Mouse (Mus musculus) intestine, embryonic 14.5 days (tissue): ENCODE results near the gene Adamts7. TPM values are rescaled to one million over a fixed set of nuclear protein-coding genes. Genes with fewer than 3 reads are reported as not detected.

Experiments used
- ATAC-seq: fragments of 200-750 bp; cut with Nextera tagmentation; replicated peaks from 2 replicates; pipeline ENCODE4 v1.8.0; 2017; ENCODE audit warnings: low read depth, moderate number of reproducible peaks, moderate TSS enrichment, moderate library complexity; ENCODE audit not compliant: low FRiP score, low TSS enrichment
- DNase-seq: peaks from one replicate; pipeline ENCODE4 v3.0.0-alpha.2; 2018; ENCODE audit warnings: low spot score
- H3K27ac ChIP-seq: fragments of 300-500 bp; sonication (generic); 2 replicates; pipeline ENCODE4 v1.5.1; 2014; ENCODE audit warnings: low read depth, mild to moderate bottlenecking, control low read depth
- H3K27me3 ChIP-seq: fragments of 300-500 bp; sonication (generic); replicated peaks from 2 replicates; pipeline ENCODE4 v1.6.1; 2014; ENCODE audit warnings: low read length, control low read depth; ENCODE audit not compliant: control insufficient read depth, insufficient read depth
- H3K36me3 ChIP-seq: fragments of 300-500 bp; sonication (generic); 2 replicates; pipeline ENCODE4 v1.6.1; 2014; ENCODE audit warnings: low read length, control low read depth; ENCODE audit not compliant: control insufficient read depth, insufficient read depth
- H3K4me1 ChIP-seq: fragments of 300-500 bp; sonication (generic); replicated peaks from 2 replicates; pipeline ENCODE4 v1.6.1; 2014; ENCODE audit warnings: low read length, control low read depth, mixed read lengths; ENCODE audit not compliant: control insufficient read depth, insufficient read depth
- H3K4me2 ChIP-seq: fragments of 300-500 bp; sonication (generic); 2 replicates; pipeline ENCODE4 v1.6.1; 2014; ENCODE audit warnings: low read length
- H3K4me3 ChIP-seq: fragments of 300-500 bp; sonication (generic); 2 replicates; pipeline ENCODE4 v1.5.1; 2014; ENCODE audit warnings: low read depth, low read length, control low read depth, mixed read lengths
- H3K9ac ChIP-seq: fragments of 300-500 bp; sonication (generic); 2 replicates; pipeline ENCODE4 v1.6.1; 2014; ENCODE audit warnings: mild to moderate bottlenecking, low read length
- H3K9me3 ChIP-seq: fragments of 300-500 bp; sonication (generic); 2 replicates; pipeline ENCODE4 v1.6.1; 2016; ENCODE audit warnings: low read length, control low read depth; ENCODE audit not compliant: control insufficient read depth
- WGBS: fragments of 180-500 bp; shearing (Covaris S2); extraction: QIAGEN DNeasy Blood & Tissue Kit; methylation state at CpG from one replicate; pipeline ENCODE4 v1.1.7; 2014; 5-methylcytosine and 5-hydroxymethylcytosine counted together
- polyA plus RNA-seq: library from polyadenylated mRNA; unstranded; fragments of >200 nt; fragmentation: Nextera tagmentation; extraction: Ambion mirVana; gene quantifications from 2 replicates; pipeline ENCODE4 v1.2.1, GENCODE M21; 2014

Gene Adamts7
- polyA plus RNA-seq, 1 experiment from 2014 or later: 18.7 TPM

DNA sequence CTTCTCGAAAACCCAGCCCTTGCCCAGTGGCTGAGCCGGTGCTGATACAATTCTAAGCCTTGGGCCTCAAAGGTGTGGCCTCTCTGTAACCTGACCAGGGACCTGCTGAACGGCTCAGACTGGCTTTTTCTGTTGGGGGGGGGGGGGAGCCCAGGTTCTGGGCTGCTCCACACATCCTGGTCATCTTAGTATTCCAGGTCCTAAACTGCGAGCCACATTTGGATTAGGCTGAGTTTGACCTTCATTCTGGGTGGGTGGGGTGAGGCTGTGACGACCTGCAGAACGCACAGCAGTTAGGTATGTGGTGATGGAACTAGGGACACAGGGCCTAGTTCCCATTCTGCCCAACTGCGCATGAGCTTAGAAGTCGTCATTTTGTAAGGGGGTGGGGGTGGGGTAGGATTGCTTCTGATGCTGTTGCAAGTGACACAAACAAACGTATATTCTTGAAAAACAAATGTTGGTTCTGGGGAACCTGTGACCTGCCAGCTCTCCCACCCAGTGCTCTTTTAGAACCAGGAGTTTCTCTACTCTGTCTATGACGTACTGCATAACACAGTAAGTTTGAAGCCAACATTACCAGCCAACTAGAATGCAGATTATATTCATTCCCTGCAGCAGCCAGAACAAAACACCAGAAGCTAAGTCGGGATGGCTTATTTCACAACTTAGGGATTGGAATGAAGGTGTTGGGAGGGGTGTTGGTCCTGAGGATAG is 38.6 kb upstream of the Adamts7 start:
- Histone ChIP-seq H3K9ac (no peak overlapping the region), H3K9me3 (no peaks in the 10 kb centered on the region), H3K4me1 (0 out of 2 replicates have a peak, but pooled peaks cover 3% of the 10 kb centered on the region), H3K27me3 (no peaks in the 10 kb centered on the region), H3K4me2 (no peak overlapping the region), H3K4me3 (no peak overlapping the region), H3K36me3 (no peaks in the 10 kb centered on the region), H3K27ac (no peak overlapping the region)
- DNase-seq: no peak
- WGBS: 36% methylated on average over 11 of the region's 11 CpGs
- 0 out of 2 replicates have a peak, but pooled peaks have one; percentile 17 for ATAC-seq

DNA sequence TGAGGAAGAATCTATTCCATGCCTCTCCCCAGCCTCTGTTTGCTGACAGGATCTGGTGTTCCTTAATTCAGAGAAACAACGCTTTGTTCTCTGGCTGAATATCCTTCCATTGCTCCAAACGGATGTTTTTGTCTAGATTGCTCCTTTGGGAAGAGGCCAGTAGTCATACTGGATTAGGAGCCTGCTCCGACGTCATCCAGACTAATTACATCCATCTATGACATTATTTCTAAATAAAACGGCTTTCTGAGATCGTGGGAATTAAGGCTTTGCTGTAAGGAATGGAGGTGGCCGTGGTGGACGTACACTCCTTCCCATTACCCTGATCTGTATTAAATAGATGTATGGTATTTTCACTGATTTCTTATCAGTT is 38.0 kb upstream of the Adamts7 start:
- WGBS: 35% methylated on average over 8 of the region's 8 CpGs
- no peak overlapping the region for H3K4me2 ChIP-seq
- 0 out of 2 replicates have a peak, but pooled peaks cover 3% of the 10 kb centered on the region for H3K4me1 ChIP-seq
- DNase-seq (peak; percentile 54), ATAC-seq (no peak)
- H3K36me3 ChIP-seq: no peaks in the 10 kb centered on the region
- H3K27me3 ChIP-seq: no peaks in the 10 kb centered on the region
- H3K9me3 ChIP-seq: no peaks in the 10 kb centered on the region
- no peak overlapping the region for H3K9ac ChIP-seq
- H3K4me3 ChIP-seq: no peak overlapping the region
- H3K27ac ChIP-seq: no peak overlapping the region

DNA sequence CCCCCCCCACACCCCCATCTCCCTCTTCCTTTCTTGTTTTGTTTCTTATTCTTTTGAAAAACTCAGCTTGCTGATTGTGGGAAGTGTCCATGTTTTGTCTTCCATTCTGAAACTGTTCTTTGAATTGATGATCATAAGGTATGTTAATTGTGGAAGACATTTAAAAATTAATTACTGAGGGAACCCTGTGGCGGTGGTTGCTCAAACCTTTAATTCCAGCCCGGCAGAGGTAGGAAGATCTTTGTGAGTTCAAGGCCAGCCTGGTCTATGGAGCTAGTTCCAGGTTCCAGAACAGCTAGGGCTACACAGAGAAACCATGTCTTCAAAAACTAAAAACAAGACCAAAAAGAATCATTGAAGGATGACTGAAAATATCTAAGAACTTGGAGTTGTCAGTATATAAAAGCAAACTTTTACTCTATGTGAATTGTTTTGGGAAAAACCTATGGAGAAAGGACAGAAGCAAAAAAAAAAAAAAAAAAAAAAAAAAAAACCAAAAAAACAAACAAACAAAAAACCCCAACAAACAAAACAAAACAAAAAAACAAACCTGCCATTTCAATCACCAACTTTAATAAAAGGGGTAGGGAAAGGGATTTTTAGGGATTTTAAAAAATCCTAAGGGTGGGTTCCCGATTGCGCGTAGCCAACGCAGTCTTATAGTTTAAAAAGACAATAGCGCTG is 37.3 kb upstream of the Adamts7 start:
- 29% methylated on average over 7 of the region's 7 CpGs for WGBS
- H3K36me3 ChIP-seq: no peaks in the 10 kb centered on the region
- peak overlapping the region; percentile 33 for H3K4me3 ChIP-seq
- no peak overlapping the region for H3K9ac ChIP-seq
- H3K27me3 ChIP-seq: no peaks in the 10 kb centered on the region
- no peaks in the 10 kb centered on the region for H3K9me3 ChIP-seq
- DNase-seq (no peak), ATAC-seq (no peak)
- H3K27ac ChIP-seq: no peak overlapping the region
- 0 out of 2 replicates have a peak, but pooled peaks cover 3% of the 10 kb centered on the region for H3K4me1 ChIP-seq
- H3K4me2 ChIP-seq: peak overlapping the region; percentile 46

DNA sequence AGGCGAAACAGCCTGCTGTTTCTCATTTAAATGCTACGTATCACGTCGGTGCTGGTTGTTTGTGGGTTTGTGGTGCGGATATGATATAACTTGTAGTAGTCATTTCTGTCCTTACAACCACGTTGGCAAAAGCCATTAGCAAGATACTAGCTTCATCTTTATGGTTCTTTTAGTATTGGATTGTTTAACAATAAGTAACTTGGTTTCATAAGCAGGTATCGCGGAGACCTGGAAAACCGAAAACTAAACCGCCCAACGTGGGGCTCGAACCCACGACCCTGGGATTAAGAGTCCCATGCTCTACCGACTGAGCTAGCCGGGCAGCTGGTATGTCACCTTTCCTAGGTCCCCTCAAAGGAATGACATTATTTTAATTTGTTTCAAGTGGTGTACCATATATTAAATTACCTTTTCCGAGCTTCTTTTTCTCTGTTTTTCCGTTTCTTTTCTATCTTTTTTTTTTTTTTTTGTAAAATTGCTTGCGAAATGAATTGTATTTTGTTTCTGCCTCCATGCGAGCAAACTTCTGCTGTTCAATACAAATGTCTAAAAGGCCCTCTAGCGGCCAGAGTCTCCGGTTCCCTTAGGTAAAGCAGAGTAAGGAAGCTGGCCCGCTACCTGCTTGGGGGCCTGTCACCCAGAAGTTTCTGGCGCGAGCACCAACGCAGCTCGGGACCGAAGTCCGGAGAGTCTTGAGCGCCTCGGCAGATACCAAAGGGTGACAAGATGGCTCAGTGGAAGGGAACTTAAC is 36.4 kb upstream of the Adamts7 start:
- 0 out of 2 replicates have a peak, but pooled peaks cover 3% of the 10 kb centered on the region for H3K4me1 ChIP-seq
- H3K36me3 ChIP-seq: no peaks in the 10 kb centered on the region
- H3K27me3 ChIP-seq: no peaks in the 10 kb centered on the region
- H3K4me3 ChIP-seq: peak overlapping the region; percentile 33
- H3K27ac ChIP-seq: no peak overlapping the region
- peak; percentile 75 for ATAC-seq
- no peaks in the 10 kb centered on the region for H3K9me3 ChIP-seq
- WGBS: 2% methylated on average over 30 of the region's 30 CpGs
- H3K4me2 ChIP-seq: peak overlapping the region; percentile 46
- no peak overlapping the region for H3K9ac ChIP-seq
- peak; percentile 80 for DNase-seq

- Histone ChIP-seq H3K4me1 (0 out of 2 replicates have a peak, but pooled peaks cover 3% of the 10 kb centered on the region), H3K36me3 (no peaks in the 10 kb centered on the region), H3K27me3 (no peaks in the 10 kb centered on the region), H3K4me2 (peak overlapping the region; percentile 46), H3K9me3 (no peaks in the 10 kb centered on the region), H3K9ac (no peak overlapping the region), H3K27ac (no peak overlapping the region), H3K4me3 (0 out of 2 replicates have a peak overlapping the region, but pooled peaks have one; percentile 33)
- ATAC-seq (no peak), DNase-seq (no peak)
- 71% methylated on average over 6 of the region's 6 CpGs for WGBS
Observed at GRCm38 (mm10) chr9:90127146-90127545, 35.7 kb upstream of the Adamts7 start.

DNA sequence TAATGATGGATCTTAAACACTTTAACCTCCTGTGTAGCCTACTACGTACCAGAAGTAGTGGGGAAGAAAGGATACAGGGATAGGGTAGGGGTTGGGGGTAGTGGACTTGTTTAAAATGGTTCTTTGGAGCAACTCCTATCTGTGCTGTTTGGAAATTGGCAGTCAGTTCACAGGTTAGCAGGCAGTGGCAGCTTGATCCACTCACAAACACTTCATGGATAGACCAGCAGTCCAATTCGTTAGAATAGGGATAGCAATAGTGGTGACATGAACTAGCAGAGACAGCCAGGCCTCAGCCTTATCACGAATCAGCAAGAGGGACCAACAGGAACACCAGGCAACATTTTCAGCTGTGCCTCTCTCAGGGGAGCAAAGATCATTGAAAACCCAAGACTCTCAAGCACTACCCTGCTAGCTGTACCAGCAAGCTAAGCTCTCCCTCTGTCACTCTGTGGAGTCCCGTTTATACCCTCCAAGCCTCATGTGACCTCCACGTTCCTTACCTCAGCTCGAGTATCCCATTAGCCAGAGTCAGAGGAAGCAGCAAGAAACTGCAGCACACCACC is 34.1 kb upstream of the Adamts7 start:
- DNase-seq (no peak), ATAC-seq (no peak)
- no peaks in the 10 kb centered on the region for H3K9me3 ChIP-seq
- no peak overlapping the region for H3K4me3 ChIP-seq
- no peaks in the 10 kb centered on the region for H3K27me3 ChIP-seq
- 0 out of 2 replicates have a peak, but pooled peaks cover 3% of the 10 kb centered on the region for H3K4me1 ChIP-seq
- H3K4me2 ChIP-seq: no peak overlapping the region
- no peaks in the 10 kb centered on the region for H3K36me3 ChIP-seq
- no peak overlapping the region for H3K27ac ChIP-seq
- WGBS: 78% methylated on average over 6 of the region's 6 CpGs
- H3K9ac ChIP-seq: no peak overlapping the region

GRCm38 (mm10) chr9:90133562-90134355 is 29.1 kb upstream of the Adamts7 start:
- Histone ChIP-seq H3K4me1 (no peaks in the 10 kb centered on the region), H3K27me3 (no peaks in the 10 kb centered on the region), H3K4me2 (no peak overlapping the region), H3K9ac (no peak overlapping the region), H3K27ac (no peak overlapping the region), H3K4me3 (no peak overlapping the region), H3K36me3 (no peaks in the 10 kb centered on the region), H3K9me3 (no peaks in the 10 kb centered on the region)
- DNase-seq: no peak
- no peak for ATAC-seq
- WGBS: 63% methylated on average over 7 of the region's 7 CpGs

GRCm38 (mm10) chr9:90135466-90135865 is 27.4 kb upstream of the Adamts7 start:
- H3K4me2 ChIP-seq: no peak overlapping the region
- DNase-seq (no peak), ATAC-seq (no peak)
- WGBS: 79% methylated on average over 8 of the region's 8 CpGs
- no peaks in the 10 kb centered on the region for H3K4me1 ChIP-seq
- no peaks in the 10 kb centered on the region for H3K9me3 ChIP-seq
- no peaks in the 10 kb centered on the region for H3K36me3 ChIP-seq
- H3K9ac ChIP-seq: no peak overlapping the region
- H3K4me3 ChIP-seq: no peak overlapping the region
- no peak overlapping the region for H3K27ac ChIP-seq
- no peaks in the 10 kb centered on the region for H3K27me3 ChIP-seq
